32 mouse cellular contexts compared by ENCODE assay signal in the genomic region with DNA sequence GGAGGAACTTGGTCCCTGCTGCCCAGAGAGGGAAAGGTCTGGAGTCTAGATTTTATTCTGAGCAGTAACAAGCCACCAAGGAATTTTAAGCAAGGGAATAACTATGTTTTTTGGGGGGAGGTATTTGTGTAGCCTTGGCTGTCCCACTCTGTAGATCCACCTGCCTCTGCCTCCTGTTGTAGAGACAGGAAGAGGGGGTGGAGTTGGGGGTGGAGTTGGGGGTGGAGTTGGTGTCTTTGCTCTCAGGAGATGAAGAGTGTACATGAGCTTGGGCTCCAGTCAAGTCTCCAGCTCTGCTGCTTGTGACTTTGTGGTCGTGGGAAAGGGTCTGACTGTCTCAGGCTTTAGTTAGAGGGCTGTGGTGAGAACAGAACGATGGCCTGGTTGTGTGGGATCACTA. TPM values are rescaled to one million over a fixed set of nuclear protein-coding genes. Genes with fewer than 3 reads are reported as not detected.
"Had no signal": no experiment of that assay in that cellular context is flagged by ENCODE, and none has a peak within 500 bp of the region (broad histone marks: within the 10 kb centered on the region; RNA-seq: fewer than 3 reads in every experiment).

No protein-coding gene starts in this region.

- ATAC-seq: hindbrain, postnatal 0 days; intestine, embryonic 16.5 days had no signal

- H3K4me2 ChIP-seq: heart, embryonic 11.5 days; heart, embryonic 13.5 days; heart, embryonic 15.5 days; hindbrain, embryonic 13.5 days; hindbrain, embryonic 15.5 days; limb, embryonic 13.5 days; limb, embryonic 15.5 days; liver, embryonic 11.5 days had no signal

- H3K27ac ChIP-seq: gastrocnemius, adult 2 months; heart, adult 2 months; heart, embryonic 13.5 days; heart, embryonic 15.5 days; hindbrain, embryonic 13.5 days; hindbrain, embryonic 15.5 days; hindbrain, postnatal 0 days; layer of hippocampus, adult 2 months; limb, embryonic 13.5 days; limb, embryonic 15.5 days; liver, embryonic 14.5 days had no signal

- H3K4me1 ChIP-seq: heart, embryonic 13.5 days; heart, embryonic 15.5 days; hindbrain, embryonic 13.5 days; hindbrain, embryonic 15.5 days; limb, embryonic 13.5 days had no signal

- H3K27me3 ChIP-seq: heart, embryonic 13.5 days; heart, embryonic 15.5 days; hindbrain, embryonic 13.5 days; hindbrain, embryonic 15.5 days; limb, embryonic 13.5 days; limb, embryonic 15.5 days had no signal

- H3K9ac ChIP-seq: heart, embryonic 13.5 days; heart, embryonic 15.5 days; hindbrain, embryonic 13.5 days; hindbrain, embryonic 15.5 days; limb, embryonic 13.5 days; limb, embryonic 15.5 days; liver, embryonic 14.5 days had no signal

- DNase-seq: gastrocnemius, postnatal 14 days; gastrocnemius, postnatal 36 days; heart, adult 11 months; heart, adult 2 months; heart, postnatal 14 days; heart, postnatal 36 days; kidney, adult 18-20 months; kidney, adult 8-10 months; kidney, postnatal 10 days; kidney, postnatal 25 days; kidney, postnatal 4 days; layer of hippocampus, adult 9-11 months; layer of hippocampus, postnatal 36 days; left cerebral cortex, postnatal 4 days had no signal

- H3K9me3 ChIP-seq: heart, embryonic 13.5 days; heart, embryonic 15.5 days; hindbrain, embryonic 13.5 days; hindbrain, embryonic 15.5 days; limb, embryonic 15.5 days had no signal

- H3K4me3 ChIP-seq: gastrocnemius, adult 2 months; heart, adult 2 months; heart, embryonic 13.5 days; heart, embryonic 15.5 days; hindbrain, embryonic 13.5 days; hindbrain, embryonic 15.5 days; layer of hippocampus, adult 2 months; limb, embryonic 13.5 days; limb, embryonic 15.5 days had no signal

RNA-seq across cellular contexts. Expression of a gene that starts 15.5 kb away (rescaled TPM):
- total RNA-seq: gastrocnemius, adult 2 months; gastrocnemius, postnatal 36 days; heart, adult 2 months; heart, postnatal 14 days; heart, postnatal 36 days; hematopoietic stem cell, adult 5-6 weeks; hindbrain, postnatal 0 days; layer of hippocampus, adult 2 months; layer of hippocampus, postnatal 14 days; layer of hippocampus, postnatal 36 days; left cerebral cortex, adult 18-20 months; left cerebral cortex, postnatal 10 days; left cerebral cortex, postnatal 25 days had no signal
- polyA plus RNA-seq: hindbrain, embryonic 15.5 days had no signal
